Mouse (Mus musculus) hindbrain, embryonic 11.5 days (tissue): ENCODE results near the gene Sclt1. TPM values are rescaled to one million over a fixed set of nuclear protein-coding genes. Genes with fewer than 3 reads are reported as not detected.

Experiments used
- ATAC-seq: fragments of 200-750 bp; cut with Nextera tagmentation; 2 replicates; pipeline ENCODE4 v1.8.0; 2017; ENCODE audit warnings: mild to moderate bottlenecking, moderate TSS enrichment, moderate library complexity; ENCODE audit not compliant: low FRiP score
- DNase-seq: peaks from one replicate; pipeline ENCODE4 v3.0.0-alpha.2; 2015; ENCODE audit warnings: low spot score
- H3K27ac ChIP-seq: fragments of 300-500 bp; sonication (generic); 2 replicates; pipeline ENCODE4 v1.5.1; 2014; ENCODE audit warnings: mild to moderate bottlenecking, low read depth, low read length
- H3K27me3 ChIP-seq: fragments of 300-500 bp; sonication (generic); 2 replicates; pipeline ENCODE4 v1.6.1; 2014; ENCODE audit warnings: mild to moderate bottlenecking, low read length, moderate library complexity, mixed read lengths; ENCODE audit not compliant: control insufficient read depth, insufficient read depth
- H3K36me3 ChIP-seq: fragments of 300-500 bp; sonication (generic); 2 replicates; pipeline ENCODE4 v1.6.1; 2014; ENCODE audit warnings: mild to moderate bottlenecking, low read length, moderate library complexity, mixed read lengths; ENCODE audit not compliant: control insufficient read depth, insufficient read depth
- H3K4me1 ChIP-seq: fragments of 300-500 bp; sonication (generic); replicated peaks from 2 replicates; pipeline ENCODE4 v1.6.1; 2014; ENCODE audit warnings: low read length, mixed read lengths; ENCODE audit not compliant: control insufficient read depth, insufficient read depth
- H3K4me2 ChIP-seq: fragments of 300-500 bp; sonication (generic); replicated peaks from 2 replicates; pipeline ENCODE4 v1.6.1; 2014; ENCODE audit warnings: mild to moderate bottlenecking, low read depth, low read length
- H3K4me3 ChIP-seq: fragments of 300-500 bp; sonication (generic); 2 replicates; pipeline ENCODE4 v1.5.1; 2014; ENCODE audit warnings: low read depth, low read length
- H3K9ac ChIP-seq: fragments of 300-500 bp; sonication (generic); 2 replicates; pipeline ENCODE4 v1.6.1; 2014; ENCODE audit warnings: low read depth, low read length
- H3K9me3 ChIP-seq: fragments of 300-500 bp; sonication (generic); 2 replicates; pipeline ENCODE4 v1.6.1; 2016; ENCODE audit warnings: low read length; ENCODE audit not compliant: control insufficient read depth
- WGBS: fragments of 180-500 bp; shearing (Covaris S2); extraction: QIAGEN DNeasy Blood & Tissue Kit; methylation state at CpG from one replicate; pipeline ENCODE4 v1.1.7; 2014; 5-methylcytosine and 5-hydroxymethylcytosine counted together
- polyA plus RNA-seq: library from polyadenylated mRNA; unstranded; fragments of >200 nt; fragmentation: Nextera tagmentation; extraction: Ambion mirVana; gene quantifications from 2 replicates; pipeline ENCODE4 v1.2.1, GENCODE M21; 2014

Sclt1 gene
- polyA plus RNA-seq, 1 experiment from 2014 or later: 31.0 TPM

GRCm38 (mm10) chr3:41613706-41614105, 128.6 kb downstream of the Sclt1 start:
- WGBS: 93% methylated on average over 9 of the region's 9 CpGs
- H3K4me1 ChIP-seq: no peaks in the 10 kb centered on the region
- H3K4me3 ChIP-seq: no peak overlapping the region
- H3K27ac ChIP-seq: no peak overlapping the region
- no peak overlapping the region for H3K9ac ChIP-seq
- no peaks in the 10 kb centered on the region for H3K27me3 ChIP-seq
- H3K36me3 ChIP-seq: peaks cover 2% of the 10 kb centered on the region; the same call in 1 of the 2 replicates
- ATAC-seq (no peak), DNase-seq (no peak)
- H3K9me3 ChIP-seq: no peaks in the 10 kb centered on the region
- H3K4me2 ChIP-seq: no peak overlapping the region

- H3K9me3 ChIP-seq: no peaks in the 10 kb centered on the region
- no peak overlapping the region for H3K27ac ChIP-seq
- ATAC-seq (no peak), DNase-seq (no peak)
- no peak overlapping the region for H3K4me3 ChIP-seq
- 93% methylated on average over 3 of the region's 3 CpGs for WGBS
- no peaks in the 10 kb centered on the region for H3K27me3 ChIP-seq
- no peak overlapping the region for H3K9ac ChIP-seq
- H3K4me2 ChIP-seq: no peak overlapping the region
- H3K4me1 ChIP-seq: no peaks in the 10 kb centered on the region
- H3K36me3 ChIP-seq: peaks cover 2% of the 10 kb centered on the region; the same call in 1 of the 2 replicates
Measured at GRCm38 (mm10) chr3:41612211-41612610, 130.1 kb downstream of the Sclt1 start.

- Histone ChIP-seq H3K4me3 (no peak overlapping the region), H3K9me3 (no peaks in the 10 kb centered on the region), H3K27me3 (no peaks in the 10 kb centered on the region), H3K36me3 (peaks cover 3% of the 10 kb centered on the region; the same call in 1 of the 2 replicates), H3K27ac (no peak overlapping the region), H3K9ac (no peak overlapping the region), H3K4me2 (no peak overlapping the region), H3K4me1 (no peaks in the 10 kb centered on the region)
- 96% methylated on average over 5 of the region's 5 CpGs for WGBS
- ATAC-seq (no peak), DNase-seq (no peak)
Measured at GRCm38 (mm10) chr3:41609071-41609470, 133.2 kb downstream of the Sclt1 start.

- no peaks in the 10 kb centered on the region for H3K9me3 ChIP-seq
- ATAC-seq (no peak), DNase-seq (no peak)
- no peak overlapping the region for H3K9ac ChIP-seq
- H3K4me2 ChIP-seq: no peak overlapping the region
- H3K27me3 ChIP-seq: no peaks in the 10 kb centered on the region
- H3K27ac ChIP-seq: no peak overlapping the region
- no peak overlapping the region for H3K4me3 ChIP-seq
- 95% methylated on average over 8 of the region's 8 CpGs for WGBS
- H3K36me3 ChIP-seq: peaks cover 3% of the 10 kb centered on the region; the same call in 1 of the 2 replicates
- H3K4me1 ChIP-seq: no peaks in the 10 kb centered on the region
Measured at GRCm38 (mm10) chr3:41607467-41607866, 134.8 kb downstream of the Sclt1 start.

GRCm38 (mm10) chr3:41607050-41607449, 135.3 kb downstream of the Sclt1 start:
- ATAC-seq (no peak), DNase-seq (no peak)
- Histone ChIP-seq H3K4me2 (no peak overlapping the region), H3K4me1 (no peaks in the 10 kb centered on the region), H3K9me3 (no peaks in the 10 kb centered on the region), H3K27ac (no peak overlapping the region), H3K27me3 (no peaks in the 10 kb centered on the region), H3K4me3 (no peak overlapping the region), H3K36me3 (peaks cover 3% of the 10 kb centered on the region; the same call in 1 of the 2 replicates), H3K9ac (no peak overlapping the region)
- WGBS: 92% methylated on average over 9 of the region's 9 CpGs

GRCm38 (mm10) chr3:41606330-41606664, 136.0 kb downstream of the Sclt1 start:
- no peaks in the 10 kb centered on the region for H3K9me3 ChIP-seq
- no peak overlapping the region for H3K4me2 ChIP-seq
- H3K9ac ChIP-seq: no peak overlapping the region
- ATAC-seq (peak; percentile 33; the same call in 1 of the 2 replicates), DNase-seq (no peak)
- peaks cover 3% of the 10 kb centered on the region; the same call in 1 of the 2 replicates for H3K36me3 ChIP-seq
- no peaks in the 10 kb centered on the region for H3K27me3 ChIP-seq
- no peaks in the 10 kb centered on the region for H3K4me1 ChIP-seq
- 90% methylated on average over 4 of the region's 4 CpGs for WGBS
- H3K27ac ChIP-seq: no peak overlapping the region
- no peak overlapping the region for H3K4me3 ChIP-seq

GRCm38 (mm10) chr3:41605601-41606329, 136.5 kb downstream of the Sclt1 start:
- 90% methylated on average over 13 of the region's 13 CpGs for WGBS
- Histone ChIP-seq H3K4me3 (no peak overlapping the region), H3K36me3 (peaks cover 3% of the 10 kb centered on the region; the same call in 1 of the 2 replicates), H3K9me3 (no peaks in the 10 kb centered on the region), H3K9ac (no peak overlapping the region), H3K27ac (no peak overlapping the region), H3K4me1 (no peaks in the 10 kb centered on the region), H3K4me2 (no peak overlapping the region), H3K27me3 (no peaks in the 10 kb centered on the region)
- ATAC-seq (peak; percentile 45; the same call in 1 of the 2 replicates), DNase-seq (no peak)

GRCm38 (mm10) chr3:41604629-41605321, 137.5 kb downstream of the Sclt1 start:
- H3K27ac ChIP-seq: no peak overlapping the region

More at GRCm38 (mm10) chr3:41604629-41605321, 137.5 kb downstream of the Sclt1 start:
- Histone ChIP-seq H3K9ac (no peak overlapping the region), H3K4me3 (no peak overlapping the region), H3K36me3 (peaks cover 3% of the 10 kb centered on the region; the same call in 1 of the 2 replicates), H3K27me3 (no peaks in the 10 kb centered on the region), H3K4me1 (no peaks in the 10 kb centered on the region), H3K4me2 (no peak overlapping the region; the same call in 1 of the 2 replicates), H3K9me3 (no peaks in the 10 kb centered on the region)
- ATAC-seq: no peak
- WGBS: 90% methylated on average over 12 of the region's 12 CpGs
- no peak for DNase-seq
